9 mouse cellular contexts compared by ENCODE assay signal in genomic region chr19:6297641-6298040, GRCm38 (mm10). TPM values are rescaled to one million over a fixed set of nuclear protein-coding genes. Genes with fewer than 3 reads are reported as not detected.
DNase-seq lines count a peak whose midpoint lies in the region; ATAC-seq and TF ChIP-seq lines count a peak whose summit lies in the region.
"Had no signal": no experiment of that assay in that cellular context is flagged by ENCODE, and none has a peak within 500 bp of the region (broad histone marks: within the 10 kb centered on the region; RNA-seq: fewer than 3 reads in every experiment).

No protein-coding gene starts in this region.

- H3K4me2 ChIP-seq in liver, embryonic 11.5 days, result peak overlapping the region; percentile 15
- H3K4me2 ChIP-seq in midbrain, embryonic 14.5 days (ENCODE audit: low read length), result no peak overlapping the region
- no peak overlapping the region for H3K4me2 ChIP-seq in hindbrain, embryonic 14.5 days (replicated peaks)
- H3K4me2 ChIP-seq: neural tube, embryonic 13.5 days had no signal

- DNase-seq in 416B (ENCODE audit: low read depth), result peak; percentile 97
- DNase-seq in liver, embryonic 11.5 days (ENCODE audit: low spot score), result no peak
- DNase-seq in yolk sac, embryonic 10.5 days (ENCODE audit: low spot score), result peak; percentile 70
- no peak for DNase-seq in midbrain, embryonic 14.5 days
- DNase-seq in retina, embryonic 14.5 days (ENCODE audit: low spot score), result no peak
- no peak for DNase-seq in hindbrain, embryonic 14.5 days (ENCODE audit: low spot score)

- H3K27me3 ChIP-seq in ES-Bruce4 (ENCODE audit: control insufficient read depth, insufficient read depth, low read length, poor library complexity, severe bottlenecking), result no peaks in the 10 kb centered on the region
- H3K27me3 ChIP-seq in liver, embryonic 11.5 days (replicated peaks; ENCODE audit: control insufficient read depth, insufficient read depth, low read length), result no peaks in the 10 kb centered on the region
- no peaks in the 10 kb centered on the region for H3K27me3 ChIP-seq in midbrain, embryonic 14.5 days (ENCODE audit: control insufficient read depth, insufficient read depth, low read length)
- no peaks in the 10 kb centered on the region for H3K27me3 ChIP-seq in hindbrain, embryonic 14.5 days (ENCODE audit: control insufficient read depth, insufficient read depth, low read length)
- H3K27me3 ChIP-seq: neural tube, embryonic 13.5 days had no signal

- no peak for TF ChIP-seq POLR2A in ES-Bruce4 (IDR thresholded peaks at IDR 0.05; ENCODE audit: insufficient read depth, low read length)
- no peak for TF ChIP-seq POLR2A in embryonic fibroblast, embryonic 13.5 days (IDR thresholded peaks at IDR 0.05; ENCODE audit: low read depth, low read length)

- TF ChIP-seq CTCF in ES-Bruce4 (IDR thresholded peaks at IDR 0.05; ENCODE audit: low read depth, low read length), result no peak
- no peak for TF ChIP-seq CTCF in embryonic fibroblast, embryonic 13.5 days (IDR thresholded peaks at IDR 0.05; ENCODE audit: borderline replicate concordance, insufficient read depth, low read length)

- TF ChIP-seq EP300 in ES-Bruce4 (IDR thresholded peaks at IDR 0.05; ENCODE audit: insufficient read depth, low read depth, low read length), result no peak

- no peaks in the 10 kb centered on the region for H3K9me3 ChIP-seq in ES-Bruce4 (replicated peaks; ENCODE audit: control insufficient read depth, insufficient read depth, low read length, poor library complexity, severe bottlenecking)
- H3K9me3 ChIP-seq in liver, embryonic 11.5 days (ENCODE audit: control insufficient read depth, low read length), result no peaks in the 10 kb centered on the region
- no peaks in the 10 kb centered on the region for H3K9me3 ChIP-seq in midbrain, embryonic 14.5 days (ENCODE audit: control insufficient read depth, low read length)
- no peaks in the 10 kb centered on the region for H3K9me3 ChIP-seq in hindbrain, embryonic 14.5 days (ENCODE audit: control insufficient read depth, low read length)
- H3K9me3 ChIP-seq: neural tube, embryonic 13.5 days had no signal

- H3K4me1 ChIP-seq in ES-Bruce4 (ENCODE audit: control insufficient read depth, insufficient read depth, low read length), result peaks cover 11% of the 10 kb centered on the region
- peaks cover 14% of the 10 kb centered on the region for H3K4me1 ChIP-seq in embryonic fibroblast, embryonic 13.5 days (ENCODE audit: control insufficient read depth, insufficient read depth, low read length)
- H3K4me1 ChIP-seq in liver, embryonic 11.5 days (replicated peaks; ENCODE audit: control insufficient read depth, insufficient read depth, low read length), result peaks cover 62% of the 10 kb centered on the region
- no peaks in the 10 kb centered on the region for H3K4me1 ChIP-seq in midbrain, embryonic 14.5 days (ENCODE audit: control insufficient read depth, insufficient read depth, low read length)
- H3K4me1 ChIP-seq in hindbrain, embryonic 14.5 days (replicated peaks; ENCODE audit: control insufficient read depth, insufficient read depth, low read length), result no peaks in the 10 kb centered on the region

- H3K9ac ChIP-seq in ES-Bruce4 (ENCODE audit: low read depth, poor library complexity, severe bottlenecking), result no peak overlapping the region
- peak overlapping the region; percentile 34; the same call in 1 of the 2 replicates for H3K9ac ChIP-seq in liver, embryonic 11.5 days (ENCODE audit: low read depth, low read length)
- H3K9ac ChIP-seq in midbrain, embryonic 14.5 days (replicated peaks; ENCODE audit: low read length), result no peak overlapping the region
- no peak overlapping the region for H3K9ac ChIP-seq in hindbrain, embryonic 14.5 days
- H3K9ac ChIP-seq: neural tube, embryonic 13.5 days had no signal

- H3K36me3 ChIP-seq in ES-Bruce4 (ENCODE audit: control insufficient read depth, insufficient read depth, low read length, poor library complexity, severe bottlenecking), result peaks cover 22% of the 10 kb centered on the region
- peaks cover 48% of the 10 kb centered on the region for H3K36me3 ChIP-seq in liver, embryonic 11.5 days (ENCODE audit: control insufficient read depth, insufficient read depth, low read length)
- H3K36me3 ChIP-seq in midbrain, embryonic 14.5 days (ENCODE audit: control insufficient read depth, insufficient read depth, low read length), result peaks cover 76% of the 10 kb centered on the region
- H3K36me3 ChIP-seq in hindbrain, embryonic 14.5 days (replicated peaks; ENCODE audit: control insufficient read depth, insufficient read depth), result peaks cover 61% of the 10 kb centered on the region

- peak overlapping the region; percentile 14; the same call in 1 of the 2 replicates for H3K27ac ChIP-seq in ES-Bruce4 (ENCODE audit: insufficient read depth, low read length)
- H3K27ac ChIP-seq in embryonic fibroblast, embryonic 13.5 days (ENCODE audit: insufficient read depth, low read length), result peak overlapping the region; percentile 71
- H3K27ac ChIP-seq in liver, embryonic 11.5 days (ENCODE audit: low read depth, low read length), result peak overlapping the region; percentile 83
- no peak overlapping the region for H3K27ac ChIP-seq in midbrain, embryonic 14.5 days (replicated peaks; ENCODE audit: low read depth, low read length)
- H3K27ac ChIP-seq in hindbrain, embryonic 14.5 days, result no peak overlapping the region
- H3K27ac ChIP-seq: neural tube, embryonic 13.5 days had no signal

- no peak overlapping the region for H3K4me3 ChIP-seq in ES-Bruce4 (ENCODE audit: low read depth, low read length)
- H3K4me3 ChIP-seq in embryonic fibroblast, embryonic 13.5 days (ENCODE audit: insufficient read depth, low read length), result no peak overlapping the region
- no peak overlapping the region for H3K4me3 ChIP-seq in liver, embryonic 11.5 days (ENCODE audit: low read depth, low read length)
- no peak overlapping the region for H3K4me3 ChIP-seq in midbrain, embryonic 14.5 days (replicated peaks; ENCODE audit: low read depth, low read length)
- H3K4me3 ChIP-seq in hindbrain, embryonic 14.5 days (replicated peaks; ENCODE audit: low read length), result no peak overlapping the region
- H3K4me3 ChIP-seq: neural tube, embryonic 13.5 days had no signal

- peak; percentile 60 for ATAC-seq in liver, embryonic 11.5 days (replicated peaks; ENCODE audit: low FRiP score)
- ATAC-seq in midbrain, embryonic 14.5 days (ENCODE audit: low FRiP score, low TSS enrichment), result no peak
- no peak for ATAC-seq in hindbrain, embryonic 14.5 days (ENCODE audit: low FRiP score)

- WGBS in liver, embryonic 11.5 days, result 61% methylated on average over 9 of the region's 9 CpGs
- WGBS in midbrain, embryonic 14.5 days, result 93% methylated on average over 9 of the region's 9 CpGs
- 91% methylated on average over 9 of the region's 9 CpGs for WGBS in hindbrain, embryonic 14.5 days

RNA-seq across cellular contexts. Expression of gene Cdc42bpg, which starts 8.6 kb away (rescaled TPM):
- polyA plus RNA-seq in ES-Bruce4 (2011; ENCODE audit: insufficient read depth, insufficient read length, low read depth, missing spikeins), result 57.7 and 60.5 TPM in 2 replicates
- polyA plus RNA-seq in embryonic fibroblast, embryonic 13.5 days (2011; ENCODE audit: insufficient read length, low read depth, missing spikeins), result 17.0 and 18.6 TPM in 2 replicates
- 0.26 and 1.2 TPM in 2 replicates for polyA plus RNA-seq in liver, embryonic 11.5 days (2014; fragmentation: Nextera tagmentation; extraction: Ambion mirVana)
- polyA plus RNA-seq in midbrain, embryonic 14.5 days (2014; fragmentation: Nextera tagmentation; extraction: Ambion mirVana), result 0.43 and 1.3 TPM in 2 replicates
- 0.56 and 0.63 TPM in 2 replicates for polyA plus RNA-seq in hindbrain, embryonic 14.5 days (2014; fragmentation: Nextera tagmentation; extraction: Ambion mirVana)

RNA-seq across cellular contexts. Expression of gene Ehd1, which starts 21.1 kb away (rescaled TPM):
- polyA plus RNA-seq in ES-Bruce4 (2011; ENCODE audit: insufficient read depth, insufficient read length, low read depth, missing spikeins), result 81.0 and 81.6 TPM in 2 replicates
- 72.9 and 96.4 TPM in 2 replicates for polyA plus RNA-seq in embryonic fibroblast, embryonic 13.5 days (2011; ENCODE audit: insufficient read length, low read depth, missing spikeins)
- 96.5 and 105 TPM in 2 replicates for polyA plus RNA-seq in liver, embryonic 11.5 days (2014; fragmentation: Nextera tagmentation; extraction: Ambion mirVana)
- 75.0 and 80.1 TPM in 2 replicates for polyA plus RNA-seq in midbrain, embryonic 14.5 days (2014; fragmentation: Nextera tagmentation; extraction: Ambion mirVana)
- polyA plus RNA-seq in hindbrain, embryonic 14.5 days (2014; fragmentation: Nextera tagmentation; extraction: Ambion mirVana), result 80.0 and 84.9 TPM in 2 replicates

RNA-seq across cellular contexts. Expression of gene Men1, which starts 37.1 kb away (rescaled TPM):
- polyA plus RNA-seq in ES-Bruce4 (2011; ENCODE audit: insufficient read depth, insufficient read length, low read depth, missing spikeins), result 34.8 and 40.5 TPM in 2 replicates
- polyA plus RNA-seq in embryonic fibroblast, embryonic 13.5 days (2011; ENCODE audit: insufficient read length, low read depth, missing spikeins), result 36.1 and 37.5 TPM in 2 replicates
- 53.8 and 59.7 TPM in 2 replicates for polyA plus RNA-seq in liver, embryonic 11.5 days (2014; fragmentation: Nextera tagmentation; extraction: Ambion mirVana)
- 54.8 and 55.4 TPM in 2 replicates for polyA plus RNA-seq in midbrain, embryonic 14.5 days (2014; fragmentation: Nextera tagmentation; extraction: Ambion mirVana)
- 46.7 and 51.5 TPM in 2 replicates for polyA plus RNA-seq in hindbrain, embryonic 14.5 days (2014; fragmentation: Nextera tagmentation; extraction: Ambion mirVana)

RNA-seq across cellular contexts. Expression of gene Map4k2, which starts 43.3 kb away (rescaled TPM):
- polyA plus RNA-seq in ES-Bruce4 (2011; ENCODE audit: insufficient read depth, insufficient read length, low read depth, missing spikeins), result 10.7 and 16.9 TPM in 2 replicates
- polyA plus RNA-seq in embryonic fibroblast, embryonic 13.5 days (2011; ENCODE audit: insufficient read length, low read depth, missing spikeins), result 18.0 and 24.3 TPM in 2 replicates
- 12.9 and 14.2 TPM in 2 replicates for polyA plus RNA-seq in liver, embryonic 11.5 days (2014; fragmentation: Nextera tagmentation; extraction: Ambion mirVana)
- 14.3 and 18.8 TPM in 2 replicates for polyA plus RNA-seq in midbrain, embryonic 14.5 days (2014; fragmentation: Nextera tagmentation; extraction: Ambion mirVana)
- 12.4 and 15.4 TPM in 2 replicates for polyA plus RNA-seq in hindbrain, embryonic 14.5 days (2014; fragmentation: Nextera tagmentation; extraction: Ambion mirVana)

RNA-seq across cellular contexts. Expression of gene Atg2a, which starts 56.2 kb away (rescaled TPM):
- 10.9 and 11.1 TPM in 2 replicates for polyA plus RNA-seq in ES-Bruce4 (2011; ENCODE audit: insufficient read depth, insufficient read length, low read depth, missing spikeins)
- polyA plus RNA-seq in embryonic fibroblast, embryonic 13.5 days (2011; ENCODE audit: insufficient read length, low read depth, missing spikeins), result 13.0 and 14.3 TPM in 2 replicates
- polyA plus RNA-seq in liver, embryonic 11.5 days (2014; fragmentation: Nextera tagmentation; extraction: Ambion mirVana), result 10.4 and 13.5 TPM in 2 replicates
- polyA plus RNA-seq in midbrain, embryonic 14.5 days (2014; fragmentation: Nextera tagmentation; extraction: Ambion mirVana), result 13.7 and 15.4 TPM in 2 replicates
- polyA plus RNA-seq in hindbrain, embryonic 14.5 days (2014; fragmentation: Nextera tagmentation; extraction: Ambion mirVana), result 14.5 and 14.8 TPM in 2 replicates

Comparison
In these comparisons a context has a peak if more than half of its experiments do, and no peak if none do; other contexts are left out.
1. DNase-seq: peak in 416B (single experiment) and yolk sac, embryonic 10.5 days (single experiment); none in liver, embryonic 11.5 days (single experiment), midbrain, embryonic 14.5 days (single experiment), retina, embryonic 14.5 days (single experiment) and hindbrain, embryonic 14.5 days (single experiment).
2. H3K27ac ChIP-seq: peak in ES-Bruce4 (single experiment), embryonic fibroblast, embryonic 13.5 days (single experiment) and liver, embryonic 11.5 days (single experiment); none in midbrain, embryonic 14.5 days (single experiment) and hindbrain, embryonic 14.5 days (single experiment).